Mouse (Mus musculus): ENCODE data around the gene Sptssa. TPM values are rescaled to one million over a fixed set of nuclear protein-coding genes. Genes with fewer than 3 reads are reported as not detected.

Sptssa gene
- polyA plus RNA-seq (2017; shearing (Covaris generic)) = 139 TPM

DNA sequence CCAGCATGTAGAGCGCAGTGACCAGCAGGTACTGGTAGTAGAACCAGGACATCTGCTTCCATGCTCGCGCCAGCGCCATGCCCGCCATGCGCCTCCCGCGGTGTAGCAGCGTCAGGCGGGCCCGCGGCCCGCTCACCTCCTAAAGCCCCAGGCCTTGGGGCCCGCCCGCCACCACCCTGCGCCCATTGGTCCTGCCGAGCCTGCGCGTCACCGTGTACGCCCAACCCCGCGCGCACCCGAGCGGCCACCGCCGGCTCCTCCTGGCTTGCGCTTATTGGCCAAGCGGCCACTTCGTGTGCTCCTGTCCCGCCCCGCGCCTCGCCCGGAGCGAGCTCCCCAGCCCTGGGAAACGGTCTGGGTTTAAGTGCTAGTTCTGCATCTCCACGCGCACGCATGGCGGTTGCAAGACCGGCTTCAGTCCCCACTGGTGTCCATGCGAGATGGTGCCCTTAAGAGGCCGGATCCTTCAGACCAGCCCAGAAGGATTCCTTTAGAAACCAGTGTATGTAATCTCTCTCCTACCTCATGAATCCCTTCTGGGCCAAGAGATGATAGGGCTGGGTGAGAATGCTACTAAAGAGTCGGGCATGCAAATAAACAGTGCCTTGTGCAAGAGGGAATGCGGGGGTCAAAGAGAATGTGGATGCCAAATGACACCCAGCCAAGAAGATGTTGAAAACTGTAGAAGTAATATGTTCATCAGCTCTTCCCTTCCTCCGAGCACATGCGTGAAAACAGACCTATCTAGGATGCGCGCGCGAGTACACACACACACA is at the start of gene Sptssa:
Gene Sptssa, minus strand, starts transcription at position 178 of the 776 bp plus-strand sequence.

DNA sequence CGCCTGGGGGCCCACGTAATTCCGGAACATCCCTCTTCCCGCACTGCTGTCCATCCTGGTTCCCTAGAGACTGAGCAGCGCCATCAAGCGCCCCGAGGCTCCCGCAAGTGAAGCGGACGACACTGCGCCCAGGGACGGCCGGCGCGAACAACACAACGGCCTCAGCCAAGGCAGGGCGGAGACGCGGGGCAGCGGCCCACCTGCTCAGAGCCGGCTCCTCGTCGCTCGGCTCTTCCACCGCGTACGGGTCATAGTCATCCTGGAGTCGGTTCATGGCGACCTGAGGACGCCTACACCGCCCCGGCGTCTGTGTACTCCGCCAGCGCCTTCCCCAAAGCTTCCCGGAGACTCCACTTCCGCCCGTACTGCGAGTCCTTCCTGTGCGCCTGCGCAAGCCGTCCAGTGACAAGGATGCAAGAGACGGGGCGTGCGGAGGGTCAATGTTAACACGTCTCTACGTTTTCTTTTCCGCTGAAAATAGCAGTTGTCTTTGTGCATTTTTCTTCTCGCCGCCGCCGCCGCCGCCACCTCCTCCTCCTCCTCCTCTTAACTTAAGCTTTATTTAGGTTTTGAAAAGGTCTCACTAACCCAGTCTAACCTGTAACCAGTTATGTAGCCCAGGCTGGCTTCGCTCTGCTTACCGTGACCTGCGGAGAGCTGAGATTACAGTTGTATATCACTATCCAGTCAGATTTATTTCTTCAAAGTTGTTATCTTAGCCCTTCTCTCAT is 39.3 kb upstream of the Sptssa start, which contains the start of gene Eapp:
Gene Eapp, minus strand, starts transcription at position 387 of the 731 bp plus-strand sequence.

Other genes with a start within 250 kb of the Sptssa start
- 56.3 TPM for gene Eapp, start 39.3 kb upstream of the Sptssa start, polyA plus RNA-seq (2017; shearing (Covaris generic))
- gene Snx6, start 139.1 kb upstream of the Sptssa start, polyA plus RNA-seq (2017; shearing (Covaris generic)) = 73.9 TPM
- gene Cfl2, start 206.3 kb upstream of the Sptssa start, polyA plus RNA-seq (2017; shearing (Covaris generic)) = 23.8 TPM